Comparison of ENCODE assay signal across 10 mouse cellular contexts in genomic region chr7:63851841-63852533, GRCm38 (mm10).
DNase-seq lines count a peak whose midpoint lies in the region; ATAC-seq and TF ChIP-seq lines count a peak whose summit lies in the region.
"Had no signal": no experiment of that assay in that cellular context is flagged by ENCODE, and none has a peak within 500 bp of the region (broad histone marks: within the 10 kb centered on the region; RNA-seq: fewer than 3 reads in every experiment).

No protein-coding gene starts in this region.

- no peak overlapping the region for H3K4me2 ChIP-seq in hindbrain, postnatal 0 days (ENCODE audit: low read depth, low read length)
- H3K4me2 ChIP-seq in hindbrain, embryonic 13.5 days, result no peak overlapping the region
- H3K4me2 ChIP-seq: liver, embryonic 15.5 days had no signal

- no peaks in the 10 kb centered on the region for H3K4me1 ChIP-seq in hindbrain, postnatal 0 days (ENCODE audit: insufficient read depth, low read length)
- no peaks in the 10 kb centered on the region for H3K4me1 ChIP-seq in hindbrain, embryonic 13.5 days (replicated peaks)
- no peaks in the 10 kb centered on the region for H3K4me1 ChIP-seq in MEL (ENCODE audit: control insufficient read depth in 1 of 2, insufficient read depth in 2 of 2, low read length in 2 of 2)
- H3K4me1 ChIP-seq: liver, embryonic 15.5 days had no signal

- no peaks in the 10 kb centered on the region for H3K36me3 ChIP-seq in hindbrain, postnatal 0 days (ENCODE audit: insufficient read depth, low read length)
- no peaks in the 10 kb centered on the region for H3K36me3 ChIP-seq in hindbrain, embryonic 13.5 days
- H3K36me3 ChIP-seq in MEL (ENCODE audit: control insufficient read depth in 1 of 2, insufficient read depth in 2 of 2, low read length in 2 of 2), result no peaks in the 10 kb centered on the region
- H3K36me3 ChIP-seq: liver, embryonic 15.5 days had no signal

- peak; percentile 74 for ATAC-seq in hindbrain, postnatal 0 days
- no peak for ATAC-seq in hindbrain, embryonic 13.5 days (ENCODE audit: low FRiP score)
- no peak for ATAC-seq in inflammation-experienced regulatory T-cells, adult 6 months

- no peak overlapping the region for H3K4me3 ChIP-seq in hindbrain, postnatal 0 days (ENCODE audit: low read length)
- no peak overlapping the region for H3K4me3 ChIP-seq in hindbrain, embryonic 13.5 days
- no peak overlapping the region for H3K4me3 ChIP-seq in MEL (ENCODE audit: control insufficient read depth in 1 of 2, insufficient read depth in 1 of 2, low read depth in 2 of 2, low read length in 2 of 2)
- H3K4me3 ChIP-seq: erythroblast, embryonic 14.5 days; liver, embryonic 15.5 days had no signal

- no peak for TF ChIP-seq EP300 in MEL (IDR thresholded peaks at IDR 0.05; ENCODE audit: low read depth in 1 of 2, low read length in 2 of 2)

- H3K79me2 ChIP-seq in MEL (ENCODE audit: control insufficient read depth, insufficient read depth, low read length, poor library complexity), result no peaks in the 10 kb centered on the region

- peak; percentile 59 for TF ChIP-seq CTCF in hindbrain, postnatal 0 days (IDR thresholded peaks at IDR 0.05; ENCODE audit: low read depth)
- TF ChIP-seq CTCF in MEL (IDR thresholded peaks at IDR 0.05 in 2 of 3, conservative IDR thresholded peaks at IDR 0.05 in 1 of 3; ENCODE audit: control insufficient read depth in 1 of 3, insufficient read depth in 1 of 3, low read depth in 2 of 3, low read length in 3 of 3, poor library complexity in 1 of 3, severe bottlenecking in 1 of 3), result 0 out of 6 replicates have a peak, but pooled peaks of 1 of the 3 experiments have one; percentile 10

- no peak overlapping the region for H3K9ac ChIP-seq in hindbrain, postnatal 0 days (replicated peaks; ENCODE audit: low read length)
- H3K9ac ChIP-seq in hindbrain, embryonic 13.5 days, result no peak overlapping the region
- H3K9ac ChIP-seq in MEL (ENCODE audit: control insufficient read depth, low read depth, low read length, poor library complexity, severe bottlenecking), result no peak overlapping the region
- H3K9ac ChIP-seq: liver, embryonic 15.5 days had no signal

- no peaks in the 10 kb centered on the region for H3K27me3 ChIP-seq in hindbrain, postnatal 0 days (ENCODE audit: insufficient read depth, low read length)
- no peaks in the 10 kb centered on the region for H3K27me3 ChIP-seq in hindbrain, embryonic 13.5 days
- H3K27me3 ChIP-seq in MEL (ENCODE audit: control insufficient read depth in 1 of 2, insufficient read depth in 2 of 2, low read length in 2 of 2), result peaks cover 0 to 2% of the 10 kb centered on the region in 2 experiments; a peak in 3 of 4 replicates

- DNase-seq in hindbrain, postnatal 0 days (ENCODE audit: low spot score), result peak; percentile 39
- DNase-seq in MEL (ENCODE audit: low read depth, low spot score), result no peak
- peak; percentile 80 to 85 for DNase-seq in cerebellum, postnatal 10 days
- peak; percentile 42 to 74 for DNase-seq in kidney, postnatal 25 days
- peak; percentile 90 for DNase-seq in lung, postnatal 36 days
- no peak for DNase-seq in spleen, adult 12 weeks (ENCODE audit: low spot score)

- 50% methylated on average over 7 of the region's 7 CpGs for WGBS in hindbrain, postnatal 0 days
- WGBS in hindbrain, embryonic 13.5 days, result 57% methylated on average over 7 of the region's 7 CpGs

- no peaks in the 10 kb centered on the region for H3K9me3 ChIP-seq in hindbrain, postnatal 0 days (ENCODE audit: low read length)
- no peaks in the 10 kb centered on the region for H3K9me3 ChIP-seq in hindbrain, embryonic 13.5 days
- no peaks in the 10 kb centered on the region for H3K9me3 ChIP-seq in MEL (replicated peaks; ENCODE audit: insufficient read depth, low read length)
- H3K9me3 ChIP-seq: liver, embryonic 15.5 days had no signal

- no peak overlapping the region for H3K27ac ChIP-seq in hindbrain, postnatal 0 days
- H3K27ac ChIP-seq in hindbrain, embryonic 13.5 days, result no peak overlapping the region
- no peak overlapping the region for H3K27ac ChIP-seq in MEL (ENCODE audit: control insufficient read depth, low read depth, low read length)
- H3K27ac ChIP-seq: liver, embryonic 15.5 days had no signal

- TF ChIP-seq POLR2A in MEL (IDR thresholded peaks at IDR 0.05; ENCODE audit: control insufficient read depth in 1 of 2, insufficient read depth in 1 of 2, low read depth in 1 of 2, low read length in 2 of 2, poor library complexity in 1 of 2), result no peak

- peak; percentile 2; the same call in 1 of the 2 replicates for TF ChIP-seq RAD21 in MEL (IDR thresholded peaks at IDR 0.05; ENCODE audit: low read depth, low read length)

TF ChIP-seq in MEL, 35 proteins besides CTCF, POLR2A, EP300 and RAD21:
- no peak for TF ChIP-seq SIN3A (IDR thresholded peaks at IDR 0.05; ENCODE audit: low read length)
- TF ChIP-seq MAX (IDR thresholded peaks at IDR 0.05; ENCODE audit: low read length), result no peak
- TF ChIP-seq TBP (IDR thresholded peaks at IDR 0.05; ENCODE audit: low read depth, low read length), result no peak
- no peak for TF ChIP-seq BHLHE40 (IDR thresholded peaks at IDR 0.05; ENCODE audit: borderline replicate concordance, low read depth, low read length)
- no peak for TF ChIP-seq POLR2AphosphoS2 (IDR thresholded peaks at IDR 0.05; ENCODE audit: low read length)
- TF ChIP-seq ZMIZ1 (IDR thresholded peaks at IDR 0.05; ENCODE audit: low read depth, low read length), result no peak
- no peak for TF ChIP-seq MAZ (IDR thresholded peaks at IDR 0.05; ENCODE audit: low read depth, low read length)
- TF ChIP-seq E2F4 (IDR thresholded peaks at IDR 0.05; ENCODE audit: borderline replicate concordance, low read depth, low read length), result no peak
- TF ChIP-seq GATA1 (IDR thresholded peaks at IDR 0.05; ENCODE audit: low read depth, low read length), result no peak
- no peak for TF ChIP-seq ELF1 (IDR thresholded peaks at IDR 0.05; ENCODE audit: low read depth, low read length)
- TF ChIP-seq MYC (IDR thresholded peaks at IDR 0.05; ENCODE audit: low read depth, low read length), result no peak
- no peak for TF ChIP-seq RCOR1 (IDR thresholded peaks at IDR 0.05; ENCODE audit: low read depth, low read length)
- no peak for TF ChIP-seq ZNF384 (IDR thresholded peaks at IDR 0.05; ENCODE audit: low read depth, low read length)
- no peak for TF ChIP-seq KAT2A (conservative IDR thresholded peaks at IDR 0.05; ENCODE audit: low read depth, low read length)
- TF ChIP-seq POLR2AphosphoS5 (IDR thresholded peaks at IDR 0.05; ENCODE audit: borderline replicate concordance, low read depth, low read length), result no peak
- TF ChIP-seq CHD2 (IDR thresholded peaks at IDR 0.05; ENCODE audit: low read length), result no peak

Comparison
In these comparisons a context has a peak if more than half of its experiments do, and no peak if none do; other contexts are left out.
1. DNase-seq: peak in hindbrain, postnatal 0 days (single experiment), cerebellum, postnatal 10 days (2 of 2), kidney, postnatal 25 days (2 of 2) and lung, postnatal 36 days (single experiment); none in MEL (single experiment) and spleen, adult 12 weeks (single experiment).